Mouse (Mus musculus) CH12.LX (cell line): ENCODE data around the gene Dtnbp1.

Experiments
- CHD1 ChIP-seq: IDR thresholded peaks from 2 replicates; pipeline ENCODE4 v1.6.1; 2012; ENCODE audit warnings: low read depth, low read length, improper control_type of control experiment, inconsistent platforms
- CHD2 ChIP-seq: IDR thresholded peaks from 2 replicates; pipeline ENCODE4 v1.6.1; 2011; ENCODE audit warnings: low read length, improper control_type of control experiment
- CTCF ChIP-seq, 2 experiments: IDR thresholded peaks in 1 of 2; conservative IDR thresholded peaks in 1 of 2; 2 replicates each; pipeline ENCODE4 v1.5.1; 2011 to 2012; ENCODE audit warnings: low read depth in 2 of 2, low read length in 2 of 2, improper control_type of control experiment in 1 of 2, inconsistent platforms in 1 of 2, mild to moderate bottlenecking in 1 of 2, moderate library complexity in 1 of 2
- ELF1 ChIP-seq: IDR thresholded peaks from 2 replicates; pipeline ENCODE4 v1.6.1; 2014; ENCODE audit warnings: low read depth, mild to moderate bottlenecking, inconsistent platforms, low read length, improper control_type of control experiment
- NELFE ChIP-seq: IDR thresholded peaks from 2 replicates; pipeline ENCODE4 v1.6.1; 2011; ENCODE audit warnings: low read depth, low read length, improper control_type of control experiment
- POLR2A ChIP-seq: IDR thresholded peaks from 2 replicates; pipeline ENCODE4 v1.6.1; 2011; ENCODE audit warnings: low read depth, mild to moderate bottlenecking, improper control_type of control experiment, low read length
- ZNF384 ChIP-seq: IDR thresholded peaks from 2 replicates; pipeline ENCODE4 v1.6.1; 2012; ENCODE audit warnings: low read depth, low read length, improper control_type of control experiment, inconsistent platforms

- TF ChIP-seq ELF1 (no peak), CHD1 (no peak), CHD2 (no peak), CTCF (conservative IDR thresholded peaks at IDR 0.05 in 1 of 2, IDR thresholded peaks at IDR 0.05 in 1 of 2; ENCODE audit: low read depth in 2 of 2, low read length in 2 of 2) (no peak), NELFE (no peak), POLR2A (no peak), ZNF384 (no peak)
Observed at GRCm38 (mm10) chr13:44926311-44926710, 75.6 kb downstream of the Dtnbp1 start.
